Mouse (Mus musculus) neural tube, embryonic 11.5 days (tissue): ENCODE results near the gene Nif3l1. TPM values are rescaled to one million over a fixed set of nuclear protein-coding genes. Genes with fewer than 3 reads are reported as not detected.

Experiments
- ATAC-seq: fragments of 200-750 bp; cut with Nextera tagmentation; 2 replicates; pipeline ENCODE4 v1.8.0; 2017; ENCODE audit warnings: moderate number of reproducible peaks, mild to moderate bottlenecking, moderate TSS enrichment, moderate library complexity; ENCODE audit not compliant: insufficient read depth, low FRiP score, low TSS enrichment
- DNase-seq: peaks from one replicate; pipeline ENCODE4 v3.0.0-alpha.2; 2015; ENCODE audit warnings: low spot score
- H3K27ac ChIP-seq: fragments of 300-500 bp; sonication (generic); 2 replicates; pipeline ENCODE4 v1.5.1; 2014; ENCODE audit warnings: low read depth, mild to moderate bottlenecking, low read length
- H3K27me3 ChIP-seq: fragments of 300-500 bp; sonication (generic); 2 replicates; pipeline ENCODE4 v1.6.1; 2014; ENCODE audit warnings: mild to moderate bottlenecking, low read length, mixed read lengths; ENCODE audit not compliant: control insufficient read depth, insufficient read depth
- H3K36me3 ChIP-seq: fragments of 300-500 bp; sonication (generic); 2 replicates; pipeline ENCODE4 v1.6.1; 2014; ENCODE audit warnings: mild to moderate bottlenecking, low read length, moderate library complexity, mixed read lengths; ENCODE audit not compliant: control insufficient read depth, insufficient read depth
- H3K4me1 ChIP-seq: fragments of 300-500 bp; sonication (generic); 2 replicates; pipeline ENCODE4 v1.6.1; 2014; ENCODE audit warnings: low read length, mixed read lengths; ENCODE audit not compliant: control insufficient read depth, insufficient read depth
- H3K4me2 ChIP-seq: fragments of 300-500 bp; sonication (generic); 2 replicates; pipeline ENCODE4 v1.6.1; 2014; ENCODE audit warnings: low read depth, mild to moderate bottlenecking, moderate library complexity
- H3K4me3 ChIP-seq: fragments of 300-500 bp; sonication (generic); 2 replicates; pipeline ENCODE4 v1.5.1; 2014; ENCODE audit warnings: low read depth, low read length
- H3K9ac ChIP-seq: fragments of 300-500 bp; sonication (generic); 2 replicates; pipeline ENCODE4 v1.6.1; 2014; ENCODE audit warnings: mild to moderate bottlenecking, low read length
- H3K9me3 ChIP-seq: fragments of 300-500 bp; sonication (generic); 2 replicates; pipeline ENCODE4 v1.6.1; 2016; ENCODE audit warnings: low read length; ENCODE audit not compliant: control insufficient read depth
- WGBS: fragments of 180-500 bp; shearing (Covaris S2); extraction: QIAGEN DNeasy Blood & Tissue Kit; methylation state at CpG from one replicate; pipeline ENCODE4 v1.1.7; 2014; 5-methylcytosine and 5-hydroxymethylcytosine counted together
- polyA plus RNA-seq: library from polyadenylated mRNA; unstranded; fragments of >200 nt; fragmentation: Nextera tagmentation; extraction: Ambion mirVana; gene quantifications from 2 replicates; pipeline ENCODE4 v1.2.1, GENCODE M21; 2014

The Nif3l1 gene
- polyA plus RNA-seq, 1 experiment from 2014 or later: 68.5 TPM

DNA sequence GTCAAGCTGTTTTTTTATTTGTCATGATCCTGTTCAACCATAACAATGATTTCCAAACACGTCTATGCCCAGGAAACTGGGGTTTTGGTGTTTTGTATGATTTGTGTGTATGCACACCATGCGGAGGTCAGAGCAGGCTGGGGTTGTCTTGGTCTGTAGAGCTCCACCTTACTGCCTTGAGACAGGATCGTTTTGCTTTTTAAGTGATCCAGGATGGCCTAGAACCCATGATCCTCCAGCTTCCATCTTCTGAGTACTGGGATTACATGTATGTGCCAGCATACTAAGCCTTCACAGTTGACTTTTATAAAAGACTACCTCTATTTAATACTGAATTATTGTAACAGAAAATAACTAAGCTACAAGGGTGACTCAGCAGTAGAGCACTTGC is 34.8 kb upstream of the Nif3l1 start:
- Histone ChIP-seq H3K36me3 (peaks cover 10% of the 10 kb centered on the region; the same call in 1 of the 2 replicates), H3K4me3 (no peak overlapping the region), H3K27ac (no peak overlapping the region), H3K9me3 (no peaks in the 10 kb centered on the region), H3K4me1 (no peaks in the 10 kb centered on the region), H3K27me3 (no peaks in the 10 kb centered on the region), H3K4me2 (no peak overlapping the region), H3K9ac (no peak overlapping the region)
- DNase-seq: no peak
- no peak for ATAC-seq
- 83% methylated on average over 3 of the region's 3 CpGs for WGBS

DNA sequence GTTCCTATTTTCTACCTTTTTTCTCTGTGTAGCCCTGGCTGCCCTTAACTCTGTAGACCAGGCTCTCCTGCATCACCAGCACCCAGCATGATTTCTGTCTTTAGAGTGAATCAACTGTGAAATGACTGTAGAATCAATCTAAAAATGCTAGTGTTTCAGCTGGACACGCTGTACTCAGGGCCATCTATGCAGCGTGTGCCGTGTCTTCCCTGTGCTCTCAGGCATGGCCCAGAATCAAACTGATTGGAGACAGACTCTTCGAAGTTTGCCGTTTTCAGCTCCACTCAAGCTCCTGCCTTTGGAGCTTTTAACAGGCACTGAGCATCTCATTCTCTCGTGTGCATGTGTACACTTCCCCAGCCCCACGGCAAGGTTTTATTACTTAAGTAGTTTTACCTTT is 34.2 kb upstream of the Nif3l1 start:
- no peak for DNase-seq
- peaks cover 11% of the 10 kb centered on the region for H3K36me3 ChIP-seq

DNA sequence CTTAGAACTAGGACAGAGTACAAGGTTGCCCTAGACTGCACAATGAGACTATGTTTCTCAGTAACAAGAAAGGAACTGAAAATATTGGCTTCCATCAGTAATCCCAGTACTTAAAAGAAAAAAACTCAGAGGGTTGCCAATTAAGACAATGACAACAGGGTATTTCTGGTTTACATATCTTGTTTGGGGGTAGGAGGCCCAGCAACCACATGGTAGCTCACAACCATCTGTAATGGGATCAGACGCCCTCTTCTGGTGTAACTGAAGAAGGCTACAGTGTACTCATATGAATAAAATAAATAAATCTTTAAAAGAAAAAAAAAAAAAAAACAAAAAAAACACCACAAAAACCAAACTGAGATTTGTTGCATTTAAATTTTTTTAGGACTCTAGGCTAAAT is 29.5 kb upstream of the Nif3l1 start:
- no peak for DNase-seq

More for the DNA sequence above, 34.2 kb upstream of the Nif3l1 start:
- H3K9ac ChIP-seq: no peak overlapping the region
- H3K4me2 ChIP-seq: no peak overlapping the region
- no peaks in the 10 kb centered on the region for H3K4me1 ChIP-seq
- no peaks in the 10 kb centered on the region for H3K27me3 ChIP-seq
- no peak overlapping the region for H3K27ac ChIP-seq
- 94% methylated on average over 7 of the region's 7 CpGs for WGBS
- ATAC-seq: no peak
- no peak overlapping the region for H3K4me3 ChIP-seq
- H3K9me3 ChIP-seq: no peaks in the 10 kb centered on the region

DNA sequence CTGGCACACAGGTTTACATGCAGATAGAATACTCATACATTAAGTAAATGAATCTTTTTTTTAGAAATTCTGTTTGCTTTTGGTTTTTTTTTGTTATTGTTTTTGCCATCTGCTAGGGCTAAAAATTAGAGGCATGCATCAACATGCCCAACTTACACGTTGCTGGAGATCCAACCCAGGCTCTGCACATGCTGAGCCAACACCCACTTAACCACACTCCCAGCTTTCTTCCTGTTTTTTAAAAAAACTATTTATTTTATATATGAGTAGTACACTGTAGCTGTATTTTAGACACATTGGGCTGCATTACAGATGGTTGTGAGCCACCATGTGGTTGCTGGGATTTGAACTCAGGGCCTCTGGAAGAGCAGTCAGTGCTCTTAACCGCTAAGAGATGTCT is 28.9 kb upstream of the Nif3l1 start:
- Histone ChIP-seq H3K9ac (no peak overlapping the region), H3K27me3 (no peaks in the 10 kb centered on the region), H3K9me3 (no peaks in the 10 kb centered on the region), H3K4me2 (no peak overlapping the region), H3K27ac (no peak overlapping the region), H3K4me3 (no peak overlapping the region), H3K4me1 (peaks cover 2% of the 10 kb centered on the region; the same call in 1 of the 2 replicates), H3K36me3 (peaks cover 19% of the 10 kb centered on the region)
- no peak for DNase-seq
- no peak for ATAC-seq
- 100% methylated on average over 2 of the region's 2 CpGs for WGBS

More for the DNA sequence above, 29.5 kb upstream of the Nif3l1 start:
- peaks cover 21% of the 10 kb centered on the region for H3K36me3 ChIP-seq
- no peak overlapping the region for H3K27ac ChIP-seq
- WGBS: 44% methylated on average over 1 of the region's 1 CpGs
- H3K4me1 ChIP-seq: no peaks in the 10 kb centered on the region
- no peak overlapping the region for H3K9ac ChIP-seq
- no peak overlapping the region for H3K4me2 ChIP-seq
- H3K4me3 ChIP-seq: no peak overlapping the region
- H3K9me3 ChIP-seq: no peaks in the 10 kb centered on the region
- no peak for ATAC-seq
- H3K27me3 ChIP-seq: no peaks in the 10 kb centered on the region

DNA sequence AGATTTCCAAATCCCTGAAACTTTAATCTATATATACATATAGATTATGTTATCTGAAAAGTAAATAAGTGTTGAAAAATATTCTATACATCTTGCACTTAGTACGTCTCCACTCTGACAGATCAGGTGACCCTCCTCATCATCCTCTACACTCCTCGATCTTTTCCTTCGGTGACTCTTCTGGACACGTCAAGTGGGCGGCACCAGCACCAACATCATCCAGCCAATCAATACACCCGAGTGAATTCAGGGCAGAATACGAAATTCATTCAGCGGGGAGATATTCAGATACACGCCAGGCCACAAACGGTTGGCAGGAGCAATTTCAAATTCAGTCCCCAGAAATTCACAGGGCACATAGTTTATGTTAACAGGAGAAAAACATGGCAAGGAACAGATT is 24.9 kb upstream of the Nif3l1 start:
- ATAC-seq (no peak), DNase-seq (no peak)
- H3K9me3 ChIP-seq: no peaks in the 10 kb centered on the region
- peaks cover 12% of the 10 kb centered on the region for H3K36me3 ChIP-seq
- no peaks in the 10 kb centered on the region for H3K27me3 ChIP-seq
- H3K27ac ChIP-seq: no peak overlapping the region
- 91% methylated on average over 10 of the region's 10 CpGs for whole genome bisulfite sequencing
- no peak overlapping the region for H3K9ac ChIP-seq
- peaks cover 3% of the 10 kb centered on the region; the same call in 1 of the 2 replicates for H3K4me1 ChIP-seq
- H3K4me3 ChIP-seq: no peak overlapping the region
- no peak overlapping the region for H3K4me2 ChIP-seq

DNA sequence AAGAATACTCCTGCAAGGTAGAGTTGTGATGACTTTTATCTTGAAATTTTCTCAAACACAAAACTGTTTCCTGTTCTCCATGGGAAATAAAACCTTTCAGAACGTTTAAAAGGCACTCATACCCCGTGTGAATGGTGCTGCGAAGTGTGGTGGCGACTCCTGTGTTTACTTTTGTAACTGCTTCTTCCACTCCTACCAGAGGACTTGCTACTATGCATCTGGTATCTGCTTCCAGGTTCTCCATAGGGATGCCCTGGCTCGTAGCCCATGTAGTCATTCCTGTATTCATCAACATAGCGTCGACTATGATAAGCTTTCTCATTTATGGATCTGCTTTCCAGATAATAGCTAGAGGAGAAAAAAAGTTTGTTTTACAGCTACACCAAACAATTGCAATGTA is 24.0 kb upstream of the Nif3l1 start:
- 75% methylated on average over 7 of the region's 7 CpGs for WGBS
- Histone ChIP-seq H3K4me1 (peaks cover 3% of the 10 kb centered on the region; the same call in 1 of the 2 replicates), H3K4me3 (no peak overlapping the region), H3K36me3 (peaks cover 10% of the 10 kb centered on the region), H3K27ac (no peak overlapping the region), H3K4me2 (no peak overlapping the region), H3K9ac (no peak overlapping the region), H3K9me3 (no peaks in the 10 kb centered on the region), H3K27me3 (no peaks in the 10 kb centered on the region)
- DNase-seq (no peak), ATAC-seq (no peak)

DNA sequence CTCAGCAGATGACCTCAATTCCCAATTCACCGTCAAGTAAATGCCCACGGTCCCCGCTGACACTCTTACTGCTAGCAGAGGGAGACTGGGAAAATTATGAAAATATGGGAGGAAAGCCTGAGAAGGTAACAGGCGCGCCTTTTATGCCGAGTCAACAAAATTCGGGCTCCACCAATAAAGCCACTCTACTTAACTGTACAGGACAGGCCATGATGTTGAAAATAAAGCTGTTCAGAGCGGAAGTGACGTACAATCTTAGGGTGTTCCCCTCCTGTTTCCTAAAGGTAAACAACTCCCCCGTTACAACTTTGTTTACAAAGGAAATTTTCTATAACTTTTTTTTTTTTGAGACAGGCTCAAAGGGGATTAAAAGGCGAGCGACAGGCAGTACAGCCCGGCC is 22.1 kb upstream of the Nif3l1 start:
- 13% methylated on average over 13 of the region's 13 CpGs for WGBS
- Histone ChIP-seq H3K27ac (peak overlapping the region; percentile 98; the same call in 1 of the 2 replicates), H3K9ac (peak overlapping the region; percentile 100), H3K4me2 (peak overlapping the region; percentile 64), H3K4me1 (peaks cover 3% of the 10 kb centered on the region; the same call in 1 of the 2 replicates), H3K27me3 (no peaks in the 10 kb centered on the region), H3K36me3 (peaks cover 6% of the 10 kb centered on the region), H3K9me3 (no peaks in the 10 kb centered on the region), H3K4me3 (peak overlapping the region; percentile 100)
- DNase-seq: peak; percentile 35
- no peak for ATAC-seq

DNA sequence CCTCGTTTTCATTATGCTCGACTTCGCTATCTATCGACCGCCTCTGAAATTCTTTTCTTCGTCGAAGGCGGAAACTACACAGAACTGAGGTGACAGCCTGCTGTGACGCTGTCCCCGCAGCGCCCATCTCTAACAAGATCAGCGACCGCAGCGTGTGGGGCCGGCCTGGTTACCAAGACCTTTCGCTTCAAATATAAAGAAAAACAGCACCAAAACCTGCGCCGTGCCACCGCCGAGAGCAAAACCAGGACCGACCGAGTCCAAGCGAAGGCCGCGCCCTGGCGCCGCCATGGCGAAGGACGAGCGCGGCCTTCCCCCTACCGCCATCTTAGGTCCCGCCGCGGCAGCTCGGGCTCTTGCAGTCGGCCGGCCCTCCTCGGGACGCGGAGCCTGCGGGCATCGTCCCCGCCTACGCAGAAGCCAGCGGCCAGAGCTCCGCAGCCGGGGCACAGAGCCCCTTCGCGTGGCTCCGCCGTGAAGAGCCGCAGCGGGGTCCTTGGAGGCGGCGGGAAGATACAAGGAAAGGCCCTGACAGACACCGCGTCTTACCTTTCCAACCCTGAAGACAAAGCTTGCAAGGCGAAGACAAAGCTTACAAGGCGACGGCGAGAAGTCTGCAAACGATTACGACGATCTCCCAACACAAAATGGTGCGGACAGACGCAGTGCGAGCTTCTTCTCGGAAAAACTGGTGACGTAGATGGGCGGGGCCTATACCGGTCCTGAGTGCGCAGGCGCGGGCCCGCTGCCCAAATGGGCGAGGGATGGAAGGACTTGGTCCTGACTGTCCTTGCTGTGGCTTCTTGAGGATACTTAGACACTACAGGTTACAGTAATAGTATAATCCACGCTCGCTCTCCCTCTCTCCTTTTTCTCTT is 21.3 kb upstream of the Nif3l1 start, which contains the start of gene Clk1:
Gene Clk1 (minus strand): TSS at position 696 of the 878 bp plus-strand sequence.
- no peaks in the 10 kb centered on the region for H3K27me3 ChIP-seq
- peak; percentile 93 for ATAC-seq
- H3K9me3 ChIP-seq: no peaks in the 10 kb centered on the region
- peak within 1 kb of the TSS; percentile 100 for H3K9ac ChIP-seq
- H3K36me3 ChIP-seq: peaks cover 2% of the 10 kb centered on the region; the same call in 1 of the 2 replicates
- H3K4me1 ChIP-seq: peaks cover 3% of the 10 kb centered on the region; the same call in 1 of the 2 replicates
- under 1% methylated on average over 79 of the region's 79 CpGs for WGBS
- H3K27ac ChIP-seq: peak within 1 kb of the TSS; percentile 98
- H3K4me3 ChIP-seq: peak within 1 kb of the TSS; percentile 100
- DNase-seq: peak; percentile 95
- H3K4me2 ChIP-seq: peak within 1 kb of the TSS; percentile 64
